Mouse (Mus musculus) olfactory bulb, adult 2 months (tissue): Measurements from ENCODE around the gene Mgat5. TPM values are rescaled to one million over a fixed set of nuclear protein-coding genes. Genes with fewer than 3 reads are reported as not detected.

ENCODE experiments used
- H3K27ac ChIP-seq: fragments of 200-500 bp; 2 replicates; pipeline ENCODE4 v1.5.1; 2012; ENCODE audit warnings: low read depth, low read length; ENCODE audit not compliant: insufficient read depth
- H3K4me1 ChIP-seq: fragments of 200-500 bp; 2 replicates; pipeline ENCODE4 v1.6.1; 2012; ENCODE audit warnings: low read length; ENCODE audit not compliant: control insufficient read depth, insufficient read depth
- H3K4me3 ChIP-seq: fragments of 200-500 bp; 2 replicates; pipeline ENCODE4 v1.5.1; 2012; ENCODE audit warnings: mild to moderate bottlenecking, low read depth, low read length, moderate library complexity; ENCODE audit not compliant: insufficient read depth
- CTCF ChIP-seq: fragments of 200-500 bp; IDR thresholded peaks from 2 replicates; pipeline ENCODE4 v1.5.1; 2012; ENCODE audit warnings: low read depth, mild to moderate bottlenecking, low read length, moderate library complexity; ENCODE audit not compliant: insufficient read depth
- POLR2A ChIP-seq: fragments of 200-500 bp; IDR thresholded peaks from 2 replicates; pipeline ENCODE4 v1.6.1; 2012; ENCODE audit warnings: mild to moderate bottlenecking, low read depth, low read length, moderate library complexity; ENCODE audit not compliant: insufficient read depth
- WGBS: fragments of 180-500 bp; shearing (Covaris S2); methylation state at CpG from one replicate; pipeline ENCODE4 v1.1.7; 2018; 5-methylcytosine and 5-hydroxymethylcytosine counted together
- polyA plus RNA-seq: library from polyadenylated mRNA; stranded (reverse); fragments of >200 nt; gene quantifications from 2 replicates; pipeline ENCODE4 v1.2.4, GENCODE M21; 2012; ENCODE audit warnings: low replicate concordance; ENCODE audit not compliant: missing spikeins, insufficient read depth, insufficient read length

Gene Mgat5
- polyA plus RNA-seq, 1 experiment, result 101 TPM

GRCm38 (mm10) chr1:127315763-127316627 is 111.2 kb downstream of the Mgat5 start:
- TF ChIP-seq POLR2A (no peak), CTCF (no peak)
- H3K4me3 ChIP-seq, result no peak overlapping the region
- peaks cover 27% of the 10 kb centered on the region for H3K4me1 ChIP-seq
- 85% methylated on average over 13 of the region's 13 CpGs for WGBS
- no peak overlapping the region for H3K27ac ChIP-seq

GRCm38 (mm10) chr1:127316651-127317050 is 111.8 kb downstream of the Mgat5 start:
- TF ChIP-seq CTCF (no peak), POLR2A (no peak)

DNA sequence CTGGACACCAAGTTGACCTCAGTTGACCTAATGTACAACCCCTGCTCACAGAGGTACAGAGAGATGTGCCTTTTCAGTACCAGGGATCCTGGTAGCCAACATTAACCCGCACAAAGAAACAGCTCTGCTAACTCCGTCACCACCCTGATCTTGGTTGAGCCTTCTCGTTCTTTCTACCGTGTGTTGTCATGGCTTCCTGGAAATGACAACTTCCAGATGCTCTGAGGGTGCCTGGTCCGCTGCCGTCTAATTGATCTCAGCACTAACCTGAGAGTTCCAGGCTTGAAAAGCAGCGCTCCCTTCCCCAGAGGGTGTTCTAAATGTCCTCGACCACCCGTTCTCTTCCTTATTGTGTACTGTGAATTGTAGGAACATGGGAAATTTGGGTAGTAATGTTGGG is 112.7 kb downstream of the Mgat5 start:
- TF ChIP-seq POLR2A (no peak), CTCF (no peak)
- peaks cover 32% of the 10 kb centered on the region for H3K4me1 ChIP-seq
- H3K27ac ChIP-seq, result no peak overlapping the region
- H3K4me3 ChIP-seq, result no peak overlapping the region
- 84% methylated on average over 9 of the region's 9 CpGs for WGBS

More at GRCm38 (mm10) chr1:127316651-127317050, 111.8 kb downstream of the Mgat5 start:
- H3K4me1 ChIP-seq, result peaks cover 30% of the 10 kb centered on the region
- H3K27ac ChIP-seq, result no peak overlapping the region
- no peak overlapping the region for H3K4me3 ChIP-seq
- 80% methylated on average over 6 of the region's 6 CpGs for WGBS

GRCm38 (mm10) chr1:127318486-127318885 is 113.7 kb downstream of the Mgat5 start:
- Histone ChIP-seq H3K27ac (no peak overlapping the region), H3K4me1 (peaks cover 30% of the 10 kb centered on the region), H3K4me3 (no peak overlapping the region)
- TF ChIP-seq CTCF, result no peak
- no peak for TF ChIP-seq POLR2A
- WGBS, result 86% methylated on average over 7 of the region's 7 CpGs

- TF ChIP-seq POLR2A, result no peak
- TF ChIP-seq CTCF, result no peak
- Histone ChIP-seq H3K27ac (no peak overlapping the region), H3K4me1 (peaks cover 20% of the 10 kb centered on the region), H3K4me3 (no peak overlapping the region)
- 83% methylated on average over 6 of the region's 6 CpGs for WGBS
These were observed 115.0 kb downstream of the Mgat5 start for GRCm38 (mm10) chr1:127319768-127320167.

DNA sequence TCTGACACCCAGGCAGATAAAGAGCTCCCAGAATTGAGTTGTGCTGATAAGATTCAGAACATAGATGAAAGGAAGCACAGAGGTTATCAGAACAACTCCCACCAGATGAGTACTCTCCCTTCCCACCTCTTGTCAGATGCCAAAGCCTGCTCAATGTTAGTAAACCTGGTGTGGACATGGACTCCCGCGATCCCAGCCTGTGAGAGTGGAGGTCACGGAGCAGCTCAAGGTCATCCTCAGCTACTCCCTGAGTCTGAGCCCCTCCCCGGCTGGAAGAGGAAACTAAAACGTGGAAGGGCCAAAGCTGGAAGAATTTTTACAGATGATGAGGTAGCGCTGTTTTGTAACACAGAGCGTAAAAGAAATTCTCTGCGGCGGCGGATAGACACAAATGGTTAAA is 116.1 kb downstream of the Mgat5 start:
- H3K4me1 ChIP-seq, result peaks cover 14% of the 10 kb centered on the region

GRCm38 (mm10) chr1:127321638-127322037 is 116.8 kb downstream of the Mgat5 start:
- peaks cover 12% of the 10 kb centered on the region for H3K4me1 ChIP-seq
- TF ChIP-seq POLR2A (no peak), CTCF (no peak)
- no peak overlapping the region for H3K27ac ChIP-seq
- no peak overlapping the region for H3K4me3 ChIP-seq
- WGBS, result 66% methylated on average over 3 of the region's 3 CpGs

More for the DNA sequence above, 116.1 kb downstream of the Mgat5 start:
- Histone ChIP-seq H3K27ac (no peak overlapping the region), H3K4me3 (no peak overlapping the region)
- TF ChIP-seq CTCF, result no peak
- no peak for TF ChIP-seq POLR2A
- WGBS, result 90% methylated on average over 10 of the region's 10 CpGs

DNA sequence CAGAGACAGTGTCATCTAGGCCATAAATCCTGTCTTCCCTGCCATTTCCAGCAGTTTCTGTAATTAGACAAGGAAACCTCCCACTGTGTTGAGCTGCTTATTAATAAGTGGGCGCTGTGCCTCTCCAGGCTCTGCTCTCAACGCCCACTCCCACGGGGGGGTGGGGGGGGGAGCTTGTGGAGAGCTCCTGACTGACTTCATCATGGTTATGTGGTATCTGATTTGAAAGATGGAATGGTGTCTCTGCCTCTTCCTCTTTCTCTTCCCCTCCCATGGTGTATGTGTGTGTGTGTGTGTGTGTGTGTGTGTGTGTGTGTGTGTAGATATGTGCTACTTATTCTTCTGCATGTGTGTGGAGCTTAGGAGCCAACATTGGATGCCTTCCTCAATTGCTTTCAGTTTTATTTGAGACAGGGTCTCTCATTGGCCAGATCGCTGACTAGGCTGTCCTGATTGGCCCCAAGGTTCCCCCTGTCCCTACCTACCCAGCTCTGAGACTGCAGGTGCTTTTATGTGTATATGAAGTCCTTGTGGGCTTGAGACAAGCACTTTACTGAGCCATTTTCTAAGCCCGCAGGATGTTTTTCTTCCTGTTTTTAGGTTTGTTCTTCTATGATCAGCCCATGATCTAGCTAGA is 117.5 kb downstream of the Mgat5 start:
- Histone ChIP-seq H3K27ac (no peak overlapping the region), H3K4me1 (peaks cover 9% of the 10 kb centered on the region), H3K4me3 (no peak overlapping the region)
- 44% methylated on average over 5 of the region's 5 CpGs for WGBS
- no peak for TF ChIP-seq POLR2A
- TF ChIP-seq CTCF, result no peak

GRCm38 (mm10) chr1:127325601-127326198 is 120.9 kb downstream of the Mgat5 start:
- TF ChIP-seq CTCF, result no peak
- no peak for TF ChIP-seq POLR2A
- 0 out of 2 replicates have a peak overlapping the region, but pooled peaks have one; percentile 26 for H3K27ac ChIP-seq
- H3K4me3 ChIP-seq, result no peak overlapping the region
- WGBS, result 48% methylated on average over 8 of the region's 8 CpGs
- peaks cover 19% of the 10 kb centered on the region for H3K4me1 ChIP-seq
